Mouse (Mus musculus): ENCODE measurements around the gene Taf6l. TPM values are rescaled to one million over a fixed set of nuclear protein-coding genes. Genes with fewer than 3 reads are reported as not detected.
"Not testable (repeated sequence)": the region's sequence is repeated elsewhere in the genome, so short reads cannot be mapped to it uniquely, and the experiment has no call there.

The Taf6l gene
- polyA plus RNA-seq, 1 experiment: 9.0 TPM

DNA sequence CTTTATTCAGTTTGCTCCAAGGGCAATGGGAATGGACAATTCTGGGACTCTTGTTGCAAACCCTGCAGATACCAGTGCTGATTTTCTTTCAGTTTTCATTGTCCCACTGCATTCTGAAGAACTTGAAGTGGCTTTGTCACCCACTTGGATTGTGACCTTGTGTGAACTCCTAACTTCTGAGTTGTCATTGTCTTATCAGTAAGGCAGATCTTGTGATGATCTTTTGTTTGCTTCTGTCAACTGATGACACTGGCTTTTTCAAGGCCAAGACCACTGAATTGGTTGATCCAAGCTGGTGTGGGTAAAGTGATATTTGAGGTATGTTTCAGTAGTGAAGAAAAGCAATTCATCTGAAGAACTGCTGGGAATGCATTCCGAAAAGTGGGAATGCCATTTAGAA is 40.8 kb downstream of the Taf6l start:
- Histone ChIP-seq H3K4me1 (ENCODE audit: control insufficient read depth, insufficient read depth, low read length) (peaks cover 13% of the 10 kb centered on the region), H3K4me3 (replicated peaks; ENCODE audit: extremely low read depth, low read depth, low read length) (no peak overlapping the region)
- DNase-seq: no peak
- TF ChIP-seq POLR2A (IDR thresholded peaks at IDR 0.05; ENCODE audit: borderline replicate concordance, extremely low read depth, low read depth, low read length) (no peak), CTCF (IDR thresholded peaks at IDR 0.05; ENCODE audit: insufficient read depth, low read length) (no peak)
- 89% methylated on average over 1 of the region's 1 CpGs for WGBS

DNA sequence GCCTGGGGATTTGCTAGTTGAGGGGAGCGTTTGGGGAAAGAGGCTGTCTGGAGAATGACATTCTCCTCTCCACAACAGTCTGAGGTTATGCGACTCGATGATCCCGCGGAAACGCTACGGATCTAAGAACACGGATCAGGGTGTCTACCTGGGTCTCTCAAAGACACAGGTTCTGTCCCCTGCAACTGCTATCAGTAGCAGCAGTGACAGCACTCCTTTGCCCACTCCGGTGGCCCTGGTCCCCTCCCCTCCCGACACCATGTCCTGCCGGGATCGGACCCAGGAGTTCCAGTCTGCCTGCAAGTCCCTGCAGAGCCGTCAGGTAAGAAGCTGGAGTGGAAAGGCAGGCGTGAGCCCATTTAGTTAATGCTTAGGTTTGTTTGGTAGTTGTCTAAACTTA is 44.0 kb downstream of the Taf6l start:
- Histone ChIP-seq H3K4me1 (ENCODE audit: control insufficient read depth, insufficient read depth, low read length) (peaks cover 13% of the 10 kb centered on the region), H3K4me3 (replicated peaks; ENCODE audit: extremely low read depth, low read depth, low read length) (peak overlapping the region; percentile 83)
- no peak for DNase-seq
- no peak for TF ChIP-seq CTCF (IDR thresholded peaks at IDR 0.05; ENCODE audit: insufficient read depth, low read length)
- TF ChIP-seq POLR2A (IDR thresholded peaks at IDR 0.05; ENCODE audit: borderline replicate concordance, extremely low read depth, low read depth, low read length): no peak
- WGBS: 8% methylated on average over 14 of the region's 14 CpGs

DNA sequence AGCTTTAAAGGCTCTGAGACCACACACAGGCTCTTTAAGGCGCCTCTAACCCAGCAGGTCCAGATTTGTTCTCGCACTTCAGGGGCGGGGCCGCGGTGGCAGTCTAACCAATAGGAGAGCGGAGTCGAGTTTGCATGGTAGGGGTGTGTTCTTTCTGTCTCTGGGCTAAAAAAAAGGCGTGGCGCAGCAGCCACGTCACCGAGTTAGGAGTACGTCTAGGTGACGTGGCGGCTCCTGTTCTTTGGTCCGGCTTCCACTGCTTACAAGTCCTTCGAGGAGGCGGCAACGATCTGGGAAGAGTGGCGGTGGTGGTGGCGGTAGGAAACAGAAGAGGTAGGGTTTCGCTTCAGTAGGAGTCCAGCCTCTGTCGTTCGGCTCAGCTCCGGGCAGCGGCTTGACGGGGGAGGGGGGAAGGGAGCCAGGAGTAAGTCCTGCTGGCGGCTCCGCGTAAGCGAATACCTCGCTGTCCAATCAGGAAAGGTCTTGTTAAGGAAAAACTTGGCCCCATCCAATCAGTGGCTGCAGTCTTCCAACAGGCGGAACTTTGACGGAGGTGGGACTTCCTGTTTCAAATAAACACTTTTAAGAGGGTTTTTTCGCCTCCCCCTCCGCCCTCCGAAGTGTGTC is 44.9 kb downstream of the Taf6l start, which contains the start of gene Stx5a:
TSS of gene Stx5a (plus strand) at position 171 of the 627 bp plus-strand sequence.
- peak; percentile 95 for DNase-seq
- WGBS: under 1% methylated on average over 36 of the region's 36 CpGs
- H3K4me1 ChIP-seq (ENCODE audit: control insufficient read depth, insufficient read depth, low read length): peaks cover 13% of the 10 kb centered on the region
- H3K4me3 ChIP-seq (replicated peaks; ENCODE audit: extremely low read depth, low read depth, low read length): peak within 1 kb of the TSS; percentile 98
- TF ChIP-seq CTCF (IDR thresholded peaks at IDR 0.05; ENCODE audit: insufficient read depth, low read length): no peak
- TF ChIP-seq POLR2A (IDR thresholded peaks at IDR 0.05; ENCODE audit: borderline replicate concordance, extremely low read depth, low read depth, low read length): peak; percentile 96

DNA sequence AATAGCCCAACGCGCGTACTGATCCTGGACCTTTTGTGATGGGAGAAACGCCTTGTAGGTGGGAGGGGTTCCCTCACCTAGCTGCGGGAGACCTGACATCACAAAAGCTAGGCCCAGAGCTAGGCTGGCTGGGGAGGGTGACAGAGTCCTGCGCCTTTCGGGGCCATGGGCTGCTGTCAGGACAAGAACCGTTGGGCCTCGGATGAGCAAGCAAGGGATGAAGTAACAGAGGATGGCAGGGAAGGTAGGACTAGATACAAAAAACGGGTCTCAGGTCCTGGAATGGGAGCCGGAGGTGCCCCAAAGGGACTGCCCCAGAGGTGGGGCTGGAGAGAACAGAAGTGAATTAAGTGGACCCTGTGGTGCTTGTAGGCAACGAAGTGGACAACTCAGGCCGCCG is 45.6 kb downstream of the Taf6l start, which contains the start of gene 1700092M07Rik:
TSS of gene 1700092M07Rik (plus strand) at position 116 of the 400 bp plus-strand sequence.
- H3K4me1 ChIP-seq (ENCODE audit: control insufficient read depth, insufficient read depth, low read length): peaks cover 13% of the 10 kb centered on the region
- WGBS: 64% methylated on average over 14 of the region's 14 CpGs
- no peak for DNase-seq
- H3K4me3 ChIP-seq (replicated peaks; ENCODE audit: extremely low read depth, low read depth, low read length): peak within 1 kb of the TSS; percentile 98
- TF ChIP-seq CTCF (IDR thresholded peaks at IDR 0.05; ENCODE audit: insufficient read depth, low read length) (no peak), POLR2A (IDR thresholded peaks at IDR 0.05; ENCODE audit: borderline replicate concordance, extremely low read depth, low read depth, low read length) (no peak)

DNA sequence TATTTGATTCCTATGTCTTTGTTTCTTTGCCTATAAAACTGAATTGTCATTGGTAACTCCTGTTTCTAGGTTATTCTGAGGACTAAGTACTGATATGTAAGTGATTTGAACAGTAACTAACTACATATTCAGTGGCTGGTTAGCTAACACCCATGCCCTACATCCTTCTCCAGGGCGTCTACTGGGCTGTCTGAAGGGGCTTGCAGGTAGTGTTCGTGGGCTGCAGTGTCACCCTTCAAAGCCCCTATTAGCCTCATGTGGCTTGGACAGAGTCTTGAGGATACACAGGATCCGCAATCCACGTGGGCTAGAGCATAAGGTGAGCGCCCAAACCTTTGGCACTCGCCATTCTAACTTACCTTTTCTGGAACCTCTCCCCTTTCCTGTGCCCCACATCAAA is 46.6 kb downstream of the Taf6l start:
- WGBS: 94% methylated on average over 6 of the region's 6 CpGs
- Histone ChIP-seq H3K4me3 (replicated peaks; ENCODE audit: extremely low read depth, low read depth, low read length) (no peak overlapping the region), H3K4me1 (ENCODE audit: control insufficient read depth, insufficient read depth, low read length) (peaks cover 13% of the 10 kb centered on the region)
- DNase-seq: no peak
- TF ChIP-seq POLR2A (IDR thresholded peaks at IDR 0.05; ENCODE audit: borderline replicate concordance, extremely low read depth, low read depth, low read length) (no peak), CTCF (IDR thresholded peaks at IDR 0.05; ENCODE audit: insufficient read depth, low read length) (no peak)

DNA sequence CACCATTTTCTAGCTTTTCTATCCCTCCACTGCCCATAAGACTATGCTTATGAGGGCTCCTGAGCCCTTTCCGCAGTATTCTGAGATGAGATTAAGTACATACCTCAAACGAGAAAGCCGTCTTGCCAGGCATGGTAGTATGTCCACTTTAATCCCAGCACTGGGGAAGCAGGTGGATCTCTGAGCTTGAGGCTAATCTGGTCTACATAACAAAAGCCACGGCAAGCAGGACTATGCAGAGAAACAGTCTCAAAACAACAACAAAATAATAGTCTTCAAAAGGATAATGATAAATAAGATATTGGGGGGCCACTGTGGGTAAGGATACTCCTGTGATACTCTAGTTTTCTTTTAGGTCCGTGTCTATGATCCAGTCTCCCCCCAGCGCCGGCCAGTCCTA is 47.3 kb downstream of the Taf6l start:
- WGBS: 88% methylated on average over 7 of the region's 7 CpGs

DNA sequence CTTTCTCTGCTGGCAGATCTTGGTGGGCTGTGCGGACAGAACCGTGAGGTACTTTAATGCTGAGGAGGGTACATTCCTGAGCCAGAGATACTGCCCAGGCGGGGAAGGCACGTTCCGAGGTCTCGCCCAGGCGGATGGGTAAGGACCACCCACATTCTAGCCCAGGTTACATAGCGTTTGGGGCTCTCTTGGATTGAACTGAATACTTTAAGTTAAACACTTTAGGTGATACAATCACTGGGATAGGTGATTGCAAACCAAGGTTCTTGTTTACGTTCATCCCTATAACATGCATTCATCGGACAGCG is 50.1 kb downstream of the Taf6l start:
- 3% methylated on average over 11 of the region's 11 CpGs for WGBS
- DNase-seq: no peak
- peaks cover 5% of the 10 kb centered on the region for H3K4me1 ChIP-seq (ENCODE audit: control insufficient read depth, insufficient read depth, low read length)
- TF ChIP-seq POLR2A (IDR thresholded peaks at IDR 0.05; ENCODE audit: borderline replicate concordance, extremely low read depth, low read depth, low read length): no peak
- TF ChIP-seq CTCF (IDR thresholded peaks at IDR 0.05; ENCODE audit: insufficient read depth, low read length): no peak
- H3K4me3 ChIP-seq (replicated peaks; ENCODE audit: extremely low read depth, low read depth, low read length): peak overlapping the region; percentile 97

More for the DNA sequence above, 47.3 kb downstream of the Taf6l start:
- DNase-seq: no peak
- TF ChIP-seq POLR2A (IDR thresholded peaks at IDR 0.05; ENCODE audit: borderline replicate concordance, extremely low read depth, low read depth, low read length) (no peak), CTCF (IDR thresholded peaks at IDR 0.05; ENCODE audit: insufficient read depth, low read length) (no peak)
- Histone ChIP-seq H3K4me3 (replicated peaks; ENCODE audit: extremely low read depth, low read depth, low read length) (no peak overlapping the region), H3K4me1 (ENCODE audit: control insufficient read depth, insufficient read depth, low read length) (peaks cover 13% of the 10 kb centered on the region)

DNA sequence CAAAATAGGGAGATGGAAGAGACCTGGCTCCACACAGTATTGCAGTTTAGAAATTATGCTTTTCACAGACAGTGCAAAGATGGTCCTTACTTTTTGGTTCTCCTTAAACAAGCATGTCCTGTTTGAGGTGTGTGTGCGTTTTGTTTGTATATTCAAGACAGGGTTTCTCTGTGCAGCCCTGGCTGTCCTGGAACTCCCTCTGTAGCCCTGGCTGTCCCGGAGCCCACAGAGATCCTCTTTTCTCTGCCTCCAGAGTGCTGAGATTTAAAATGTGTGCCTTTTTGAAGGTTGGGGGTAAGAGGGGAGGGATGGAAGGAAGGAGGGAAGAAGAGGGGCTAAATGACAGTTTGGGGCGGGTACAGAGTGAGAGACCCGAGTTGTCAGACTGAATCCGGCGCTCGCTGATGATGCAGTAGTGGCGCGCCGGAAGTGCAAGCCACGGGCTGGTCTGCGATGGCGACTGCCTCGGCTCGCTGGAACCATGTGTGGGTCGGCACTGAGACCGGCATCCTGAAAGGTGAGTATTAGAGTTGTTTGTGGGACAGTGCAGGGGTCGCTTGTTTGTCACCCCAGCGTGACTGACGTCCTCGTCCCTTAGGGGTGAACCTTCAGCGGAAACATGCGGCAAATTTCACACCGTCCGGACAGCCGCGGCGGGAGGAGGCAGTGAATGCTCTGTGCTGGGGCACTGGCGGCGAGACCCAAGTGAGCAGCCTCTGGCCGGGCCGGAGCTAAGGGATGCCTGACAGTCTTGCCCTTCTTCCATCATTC is 50.6 kb downstream of the Taf6l start, which contains the start of gene Wdr74:
TSS of gene Wdr74 (plus strand) at position 439 of the 771 bp plus-strand sequence.
- H3K4me1 ChIP-seq (ENCODE audit: control insufficient read depth, insufficient read depth, low read length): peaks cover 1% of the 10 kb centered on the region
- WGBS: under 1% methylated on average over 32 of the region's 32 CpGs
- peak within 1 kb of the TSS; percentile 97 for H3K4me3 ChIP-seq (replicated peaks; ENCODE audit: extremely low read depth, low read depth, low read length)
- TF ChIP-seq POLR2A (IDR thresholded peaks at IDR 0.05; ENCODE audit: borderline replicate concordance, extremely low read depth, low read depth, low read length) (peak; percentile 89), CTCF (IDR thresholded peaks at IDR 0.05; ENCODE audit: insufficient read depth, low read length) (no peak)
- DNase-seq: peak; percentile 92

DNA sequence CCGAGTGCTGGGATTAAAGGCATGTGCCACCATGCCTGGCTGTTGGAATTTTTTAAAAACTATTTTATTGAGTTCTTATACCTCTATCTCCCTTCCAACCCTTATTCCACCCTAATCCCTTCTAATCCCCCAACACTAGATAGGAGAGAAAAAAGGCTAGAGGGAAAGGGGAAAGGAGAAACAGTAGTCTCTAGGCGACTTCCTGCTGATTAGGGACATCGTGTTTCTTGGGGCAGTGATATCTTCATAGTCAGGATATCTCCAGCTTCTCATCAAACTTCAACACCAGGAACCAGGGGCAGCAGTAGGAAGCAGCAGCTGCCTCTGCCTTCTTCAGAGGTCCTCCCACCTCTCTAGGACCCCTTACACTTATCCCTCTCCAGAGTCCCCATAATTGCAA is 51.9 kb downstream of the Taf6l start:
- Histone ChIP-seq H3K4me3 (replicated peaks; ENCODE audit: extremely low read depth, low read depth, low read length) (no peak overlapping the region), H3K4me1 (ENCODE audit: control insufficient read depth, insufficient read depth, low read length) (no peaks in the 10 kb centered on the region)
- DNase-seq: no peak
- TF ChIP-seq POLR2A (IDR thresholded peaks at IDR 0.05; ENCODE audit: borderline replicate concordance, extremely low read depth, low read depth, low read length) (no peak), CTCF (IDR thresholded peaks at IDR 0.05; ENCODE audit: insufficient read depth, low read length) (no peak)
- WGBS: 53% methylated on average over 3 of the region's 3 CpGs

DNA sequence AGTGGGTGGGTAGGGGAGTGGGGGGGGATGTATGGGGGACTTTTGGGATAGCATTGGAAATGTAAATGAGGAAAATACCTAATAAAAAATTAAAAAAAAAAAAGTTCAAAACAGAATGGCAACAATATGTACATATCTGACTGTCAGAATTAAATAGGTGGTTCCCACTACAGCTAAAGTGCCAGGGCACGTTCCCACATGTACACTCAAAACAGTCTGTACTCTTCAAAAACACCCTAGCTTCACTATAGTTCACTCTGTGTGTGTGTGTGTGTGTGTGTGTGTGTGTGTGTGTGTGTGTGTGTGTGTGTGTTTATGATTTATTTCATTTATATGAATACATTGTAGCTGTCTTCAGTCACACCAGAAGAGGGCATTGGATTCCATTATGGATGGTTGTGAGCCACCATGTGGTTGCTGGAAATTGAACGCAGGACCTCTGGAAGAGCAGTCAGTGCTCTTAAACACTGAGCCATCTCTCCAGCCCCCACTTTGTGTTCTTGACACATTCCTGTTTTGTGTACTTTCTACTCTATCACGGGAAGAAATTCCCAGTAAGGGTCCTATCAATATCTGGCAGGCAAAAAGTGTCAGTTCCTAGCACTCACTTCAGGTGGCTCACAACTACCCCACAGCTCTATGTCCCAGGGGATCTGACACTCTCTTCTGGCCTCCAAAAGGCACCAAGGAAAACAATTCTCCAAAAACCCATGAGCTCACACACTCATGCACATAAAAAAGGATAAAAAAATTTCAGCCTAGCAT is 57.7 kb downstream of the Taf6l start:
- WGBS: 41% methylated on average over 3 of the region's 3 CpGs
- H3K4me3 ChIP-seq (replicated peaks; ENCODE audit: extremely low read depth, low read depth, low read length); H3K4me1 ChIP-seq (ENCODE audit: control insufficient read depth, insufficient read depth, low read length); DNase-seq: not testable (repeated sequence)
